Mouse (Mus musculus) midbrain, embryonic 11.5 days (tissue): ENCODE data around the gene Mettl25. TPM values are rescaled to one million over a fixed set of nuclear protein-coding genes. Genes with fewer than 3 reads are reported as not detected.

Experiments
- ATAC-seq: fragments of 200-750 bp; cut with Nextera tagmentation; 2 replicates; pipeline ENCODE4 v1.8.0; 2017; ENCODE audit warnings: moderate TSS enrichment, moderate library complexity; ENCODE audit not compliant: low FRiP score
- DNase-seq: peaks from one replicate; pipeline ENCODE4 v3.0.0; 2015; ENCODE audit warnings: low spot score; ENCODE audit errors: missing footprints
- H3K27ac ChIP-seq: fragments of 300-500 bp; sonication (generic); 2 replicates; pipeline ENCODE4 v1.5.1; 2014; ENCODE audit warnings: low read depth, low read length
- H3K27me3 ChIP-seq: fragments of 300-500 bp; sonication (generic); 2 replicates; pipeline ENCODE4 v1.6.1; 2014; ENCODE audit warnings: mild to moderate bottlenecking, low read length, moderate library complexity, mixed read lengths; ENCODE audit not compliant: control insufficient read depth, insufficient read depth
- H3K36me3 ChIP-seq: fragments of 300-500 bp; sonication (generic); 2 replicates; pipeline ENCODE4 v1.6.1; 2014; ENCODE audit warnings: mild to moderate bottlenecking, low read length, moderate library complexity, mixed read lengths; ENCODE audit not compliant: control insufficient read depth, insufficient read depth
- H3K4me1 ChIP-seq: fragments of 300-500 bp; sonication (generic); 2 replicates; pipeline ENCODE4 v1.6.1; 2014; ENCODE audit warnings: low read length; ENCODE audit not compliant: control insufficient read depth, insufficient read depth
- H3K4me2 ChIP-seq: fragments of 300-500 bp; sonication (generic); 2 replicates; pipeline ENCODE4 v1.6.1; 2014; ENCODE audit warnings: mild to moderate bottlenecking, moderate library complexity
- H3K4me3 ChIP-seq: fragments of 300-500 bp; sonication (generic); 2 replicates; pipeline ENCODE4 v1.5.1; 2014; ENCODE audit warnings: low read depth, low read length
- H3K9ac ChIP-seq: fragments of 300-500 bp; sonication (generic); 2 replicates; pipeline ENCODE4 v1.6.1; 2014; ENCODE audit warnings: low read length
- H3K9me3 ChIP-seq: fragments of 300-500 bp; sonication (generic); 2 replicates; pipeline ENCODE4 v1.6.1; 2016; ENCODE audit warnings: low read length; ENCODE audit not compliant: control insufficient read depth
- WGBS: fragments of 180-500 bp; shearing (Covaris S2); extraction: QIAGEN DNeasy Blood & Tissue Kit; methylation state at CpG from one replicate; pipeline ENCODE4 v1.1.7; 2014; 5-methylcytosine and 5-hydroxymethylcytosine counted together
- polyA plus RNA-seq: library from polyadenylated mRNA; unstranded; fragments of >200 nt; fragmentation: Nextera tagmentation; extraction: Ambion mirVana; gene quantifications from 2 replicates; pipeline ENCODE4 v1.2.1, GENCODE M21; 2014

Mettl25 gene
- polyA plus RNA-seq, result 14.4 and 15.8 TPM in 2 replicates

- no peaks in the 10 kb centered on the region for H3K27me3 ChIP-seq
These were observed at the start of gene Mettl25, which contains the start of gene Ccdc59 for GRCm38 (mm10) chr10:105840928-105841888. Gene Mettl25, minus strand, starts transcription at chr10:105841380. Gene Ccdc59, plus strand, starts transcription at chr10:105841067.

DNA sequence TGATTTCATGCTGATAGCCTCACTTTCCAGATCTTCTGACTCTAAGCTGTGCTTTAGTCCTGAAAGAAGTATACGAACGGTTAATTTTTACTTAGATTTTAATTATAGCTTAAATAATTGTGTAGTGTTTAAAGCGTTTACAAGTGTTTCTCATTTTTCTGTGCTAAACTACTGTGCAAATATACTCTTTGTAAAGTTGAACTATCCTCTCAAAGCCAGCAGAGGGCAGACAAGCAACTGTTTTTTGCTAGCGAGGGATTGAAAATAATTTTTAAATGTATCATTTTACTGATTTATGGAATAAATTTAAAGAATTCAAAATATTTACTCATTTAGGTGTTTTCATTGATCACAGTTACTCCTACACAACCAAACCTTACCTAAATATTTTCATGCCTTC lies 26.1 kb upstream of the Mettl25 start:
- Histone ChIP-seq H3K36me3 (no peaks in the 10 kb centered on the region), H3K4me3 (no peak overlapping the region), H3K4me2 (no peak overlapping the region), H3K27me3 (no peaks in the 10 kb centered on the region), H3K27ac (no peak overlapping the region), H3K9ac (no peak overlapping the region), H3K4me1 (no peaks in the 10 kb centered on the region), H3K9me3 (no peaks in the 10 kb centered on the region)
- ATAC-seq (no peak), DNase-seq (no peak)
- whole genome bisulfite sequencing, result 58% methylated on average over 4 of the region's 4 CpGs

More at GRCm38 (mm10) chr10:105840928-105841888, at the start of gene Mettl25, which contains the start of gene Ccdc59:
- Histone ChIP-seq H3K4me3 (peak within 1 kb of the TSS; percentile 78), H3K4me2 (peak within 1 kb of the TSS; percentile 66), H3K9ac (peak within 1 kb of the TSS; percentile 92), H3K4me1 (peaks cover 3% of the 10 kb centered on the region; the same call in 1 of the 2 replicates), H3K9me3 (no peaks in the 10 kb centered on the region), H3K27ac (peak within 1 kb of the TSS; percentile 92), H3K36me3 (peaks cover 5% of the 10 kb centered on the region; the same call in 1 of the 2 replicates)
- WGBS, result under 1% methylated on average over 88 of the region's 90 CpGs
- peak; percentile 99 for ATAC-seq
- DNase-seq, result peak; percentile 100

DNA sequence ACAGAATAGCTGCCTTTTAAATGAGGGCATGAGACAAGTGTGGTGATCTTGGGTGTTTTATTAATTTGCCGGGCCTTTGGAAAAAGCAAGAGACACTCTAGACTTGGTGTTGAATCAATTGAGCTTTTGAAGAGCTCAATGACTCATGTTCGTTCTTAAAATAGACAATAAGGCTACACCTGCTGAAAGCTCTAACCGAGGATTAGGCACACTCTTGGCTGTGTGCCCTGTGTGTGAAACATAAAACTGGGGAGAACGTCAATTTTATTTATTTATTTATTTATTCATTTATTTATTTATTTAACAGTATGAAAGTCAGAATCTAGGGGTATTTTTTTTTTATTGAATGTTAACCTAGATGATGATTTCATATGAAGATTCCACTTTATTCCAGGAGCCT lies 10.0 kb upstream of the Mettl25 start:
- Histone ChIP-seq H3K36me3 (0 out of 2 replicates have a peak, but pooled peaks cover 6% of the 10 kb centered on the region), H3K27me3 (no peaks in the 10 kb centered on the region), H3K27ac (no peak overlapping the region), H3K9me3 (no peaks in the 10 kb centered on the region), H3K9ac (no peak overlapping the region), H3K4me2 (no peak overlapping the region), H3K4me3 (no peak overlapping the region), H3K4me1 (no peaks in the 10 kb centered on the region)
- DNase-seq, result no peak
- ATAC-seq, result no peak
- WGBS, result 85% methylated on average over 4 of the region's 4 CpGs

GRCm38 (mm10) chr10:105850286-105850685 lies 9.1 kb upstream of the Mettl25 start:
- H3K27me3 ChIP-seq, result no peaks in the 10 kb centered on the region
- H3K4me1 ChIP-seq, result no peaks in the 10 kb centered on the region
- 0 out of 2 replicates have a peak, but pooled peaks cover 8% of the 10 kb centered on the region for H3K36me3 ChIP-seq
- WGBS, result 88% methylated on average over 5 of the region's 5 CpGs
- no peak overlapping the region for H3K27ac ChIP-seq
- no peak for ATAC-seq
- H3K9ac ChIP-seq, result no peak overlapping the region
- no peak overlapping the region for H3K4me2 ChIP-seq
- H3K4me3 ChIP-seq, result no peak overlapping the region
- H3K9me3 ChIP-seq, result no peaks in the 10 kb centered on the region
- DNase-seq, result no peak

DNA sequence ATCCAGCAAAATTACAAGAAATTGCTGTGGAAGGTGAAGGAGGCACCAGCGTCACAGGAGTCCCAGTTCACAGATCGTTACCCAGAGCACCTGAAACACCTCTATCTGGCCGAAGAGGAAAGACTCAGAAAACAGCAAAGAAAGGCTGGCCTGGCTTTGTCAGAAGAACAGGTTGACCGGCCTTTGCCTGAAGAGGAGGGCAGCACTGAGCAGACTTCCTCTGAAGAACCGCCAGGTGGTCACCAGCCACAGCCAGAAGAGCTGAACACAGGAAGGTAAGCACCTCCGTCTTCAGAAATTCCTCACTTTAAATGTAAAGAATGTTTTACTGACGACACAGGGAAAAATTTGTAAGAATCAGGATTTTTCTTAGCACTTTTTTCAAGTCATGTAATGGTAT lies 1.4 kb upstream of the Mettl25 start:
- no peak overlapping the region for H3K9ac ChIP-seq
- H3K4me2 ChIP-seq, result no peak overlapping the region; the same call in 1 of the 2 replicates
- ATAC-seq, result no peak
- peaks cover 3% of the 10 kb centered on the region; the same call in 1 of the 2 replicates for H3K4me1 ChIP-seq
- H3K4me3 ChIP-seq, result no peak overlapping the region
- no peaks in the 10 kb centered on the region for H3K9me3 ChIP-seq
- DNase-seq, result no peak
- H3K27ac ChIP-seq, result no peak overlapping the region
- peaks cover 5% of the 10 kb centered on the region; the same call in 1 of the 2 replicates for H3K36me3 ChIP-seq
- H3K27me3 ChIP-seq, result no peaks in the 10 kb centered on the region
- 88% methylated on average over 7 of the region's 7 CpGs for WGBS

- Histone ChIP-seq H3K4me3 (no peak overlapping the region), H3K4me1 (no peaks in the 10 kb centered on the region), H3K27ac (no peak overlapping the region), H3K36me3 (no peaks in the 10 kb centered on the region), H3K9ac (no peak overlapping the region), H3K27me3 (no peaks in the 10 kb centered on the region), H3K9me3 (no peaks in the 10 kb centered on the region), H3K4me2 (no peak overlapping the region)
- WGBS, result 66% methylated on average over 10 of the region's 10 CpGs
- DNase-seq (peak; percentile 93), ATAC-seq (peak; percentile 81)
These were observed 6.5 kb downstream of the Mettl25 start for GRCm38 (mm10) chr10:105834627-105835228.

GRCm38 (mm10) chr10:105806259-105807010 lies 34.7 kb downstream of the Mettl25 start:
- no peak overlapping the region for H3K4me3 ChIP-seq
- H3K27ac ChIP-seq, result no peak overlapping the region
- H3K9ac ChIP-seq, result no peak overlapping the region
- no peaks in the 10 kb centered on the region for H3K4me1 ChIP-seq
- ATAC-seq (no peak), DNase-seq (no peak)
- no peaks in the 10 kb centered on the region for H3K36me3 ChIP-seq
- no peak overlapping the region for H3K4me2 ChIP-seq
- 89% methylated on average over 7 of the region's 7 CpGs for WGBS
- no peaks in the 10 kb centered on the region for H3K9me3 ChIP-seq
- H3K27me3 ChIP-seq, result no peaks in the 10 kb centered on the region

- DNase-seq (no peak), ATAC-seq (no peak)
- Histone ChIP-seq H3K9me3 (no peaks in the 10 kb centered on the region), H3K4me2 (no peak overlapping the region), H3K4me1 (no peaks in the 10 kb centered on the region), H3K9ac (no peak overlapping the region), H3K27me3 (no peaks in the 10 kb centered on the region), H3K36me3 (no peaks in the 10 kb centered on the region), H3K27ac (no peak overlapping the region), H3K4me3 (no peak overlapping the region)
- WGBS, result 95% methylated on average over 2 of the region's 2 CpGs
These were observed 37.7 kb downstream of the Mettl25 start for GRCm38 (mm10) chr10:105803461-105803860.
